Mouse (Mus musculus) thymus, adult 2 months (tissue): ENCODE data around the gene Vwa1.

Source experiments
- CTCF ChIP-seq: fragments of 200-500 bp; IDR thresholded peaks from 2 replicates; pipeline ENCODE4 v1.5.1; 2012; ENCODE audit warnings: mild to moderate bottlenecking, control low read depth, low read length, moderate library complexity, borderline replicate concordance; ENCODE audit not compliant: control insufficient read depth, poor library complexity, insufficient read depth; ENCODE audit errors: extremely low read depth
- POLR2A ChIP-seq: fragments of 200-500 bp; IDR thresholded peaks from 2 replicates; pipeline ENCODE4 v1.6.1; 2012; ENCODE audit warnings: mild to moderate bottlenecking, low read length, control low read depth, moderate library complexity; ENCODE audit not compliant: control insufficient read depth, poor library complexity, insufficient read depth; ENCODE audit errors: extremely low read depth

GRCm38 (mm10) chr4:155823443-155823842 lies 48.9 kb upstream of the Vwa1 start:
- TF ChIP-seq CTCF, result no peak
- no peak for TF ChIP-seq POLR2A
